Mouse (Mus musculus): ENCODE measurements around the gene Jup.
A peak's percentile ranks its signal among the peaks of the same experiment; 100 is the strongest.

Gene Jup

DNA sequence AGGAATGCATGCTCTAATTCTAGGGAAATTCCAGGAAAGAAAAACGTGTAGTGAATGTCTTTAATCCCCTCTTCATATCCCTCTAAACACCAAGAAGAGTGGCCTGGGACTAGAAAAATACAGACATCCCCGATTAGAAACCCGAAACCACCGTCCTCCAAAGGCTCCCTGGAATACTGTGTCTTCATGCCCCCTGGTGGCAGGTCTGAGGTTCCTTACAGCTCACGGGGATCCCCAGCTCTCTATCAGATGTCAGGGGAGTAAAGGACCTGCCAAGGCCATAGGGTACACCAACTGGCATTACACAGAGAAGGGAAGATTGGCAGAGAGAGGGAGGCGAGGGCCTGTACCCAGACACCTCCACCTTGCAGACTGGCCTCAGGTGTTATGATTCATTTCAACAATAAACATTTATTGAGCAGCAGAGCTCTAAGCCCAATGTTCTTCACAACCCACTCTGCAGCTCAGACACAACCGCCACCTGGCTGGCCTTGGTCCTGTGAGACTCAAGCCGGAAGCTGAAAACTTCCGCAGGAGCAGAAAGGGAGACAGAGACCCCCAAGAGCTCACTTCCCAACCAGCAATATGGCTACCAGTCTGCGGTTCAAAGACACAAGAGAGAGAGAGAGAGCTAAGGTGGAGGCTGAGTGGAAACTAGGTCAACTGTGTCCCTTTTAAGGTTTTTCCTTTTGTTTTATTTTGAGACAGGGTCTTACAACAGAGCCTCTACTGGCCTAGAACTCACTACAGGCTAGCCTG, 10.7 kb upstream of the Jup start:
- DNase-seq (ENCODE audit: low read depth, low spot score) = peak; percentile 84

DNA sequence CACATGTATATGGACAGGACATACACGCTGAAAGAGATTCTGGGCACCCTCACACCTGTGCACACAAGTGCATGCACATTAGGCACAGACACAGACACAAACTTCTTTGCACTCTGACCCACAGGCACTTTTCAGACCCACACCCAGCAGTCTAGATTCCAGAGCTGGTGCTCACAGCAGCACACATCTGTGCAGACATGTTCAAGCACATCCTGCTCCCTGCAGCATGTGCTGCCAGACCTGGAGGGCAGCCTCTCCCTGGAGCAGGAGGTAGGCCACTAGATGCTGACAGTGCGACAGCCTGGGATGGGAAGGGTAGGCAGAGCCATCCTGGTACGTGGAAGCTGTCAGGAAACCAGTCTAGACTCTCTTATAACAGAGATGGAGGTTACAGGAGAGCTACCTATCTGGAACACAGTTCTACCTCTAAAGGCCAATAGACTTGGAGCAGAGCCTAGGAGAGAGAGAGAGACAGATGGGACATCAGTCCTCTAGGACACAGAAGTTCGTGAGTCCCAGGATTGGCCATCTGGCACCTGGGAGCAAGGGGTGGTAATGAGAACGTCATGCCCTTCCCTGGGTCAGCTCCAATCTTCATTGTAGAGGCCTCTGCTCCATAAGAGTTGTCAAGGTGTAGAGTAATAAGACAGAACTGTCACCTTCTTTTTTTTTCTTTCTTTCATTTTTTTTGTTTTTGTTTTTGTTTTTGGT, 9.6 kb upstream of the Jup start:
- DNase-seq (ENCODE audit: low read depth, low spot score) = no peak

DNA sequence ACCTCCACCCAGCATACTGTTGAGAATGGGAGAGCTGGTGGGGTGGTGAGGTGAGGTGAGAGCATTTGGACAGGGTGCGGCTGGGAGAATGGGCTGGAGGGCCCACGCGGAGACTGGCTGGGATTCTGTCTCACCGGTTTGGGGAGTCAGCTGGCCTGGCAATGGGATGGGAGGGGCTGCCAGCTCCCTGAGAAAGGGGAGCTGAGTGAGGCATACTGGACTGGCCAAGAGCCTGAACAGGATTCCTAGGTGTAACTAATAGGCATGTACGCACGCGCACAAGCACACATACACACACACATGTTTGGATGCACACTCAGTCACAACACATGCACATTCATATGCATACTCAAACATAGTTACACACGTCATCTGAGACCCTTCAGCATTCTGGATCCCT, 8.7 kb upstream of the Jup start:
- no peak for DNase-seq (ENCODE audit: low read depth, low spot score)

DNA sequence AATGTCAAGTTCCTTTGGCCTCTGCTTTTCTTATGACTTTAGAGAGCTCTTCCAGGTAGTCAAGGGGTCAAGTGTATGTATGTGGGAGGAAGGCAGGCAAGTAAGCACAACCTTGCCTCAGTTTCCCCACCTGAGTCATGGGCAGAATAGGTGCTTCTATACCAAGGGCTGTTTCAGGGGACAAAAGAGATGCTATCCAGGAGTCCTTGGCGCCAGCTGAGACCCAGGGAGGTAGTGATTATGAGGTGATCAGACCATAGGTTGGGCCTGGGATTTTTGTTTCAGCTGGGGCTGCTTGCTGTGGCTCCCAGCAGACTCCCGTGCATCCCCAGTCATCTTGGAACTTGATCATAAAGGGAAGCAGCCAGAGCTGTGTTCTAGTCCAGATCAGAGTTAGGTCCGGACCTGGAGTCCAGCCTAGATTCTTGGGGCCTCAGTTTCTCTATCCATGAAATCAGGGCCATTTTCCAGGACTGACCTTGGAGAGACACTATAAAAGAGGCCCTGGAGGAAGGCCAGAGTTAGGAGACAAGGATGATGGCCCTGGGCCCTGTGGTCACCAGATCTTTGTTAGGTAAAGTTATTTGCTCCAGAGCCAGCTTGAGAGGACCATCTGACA, 7.0 kb upstream of the Jup start:
- DNase-seq (ENCODE audit: low read depth, low spot score) = no peak

DNA sequence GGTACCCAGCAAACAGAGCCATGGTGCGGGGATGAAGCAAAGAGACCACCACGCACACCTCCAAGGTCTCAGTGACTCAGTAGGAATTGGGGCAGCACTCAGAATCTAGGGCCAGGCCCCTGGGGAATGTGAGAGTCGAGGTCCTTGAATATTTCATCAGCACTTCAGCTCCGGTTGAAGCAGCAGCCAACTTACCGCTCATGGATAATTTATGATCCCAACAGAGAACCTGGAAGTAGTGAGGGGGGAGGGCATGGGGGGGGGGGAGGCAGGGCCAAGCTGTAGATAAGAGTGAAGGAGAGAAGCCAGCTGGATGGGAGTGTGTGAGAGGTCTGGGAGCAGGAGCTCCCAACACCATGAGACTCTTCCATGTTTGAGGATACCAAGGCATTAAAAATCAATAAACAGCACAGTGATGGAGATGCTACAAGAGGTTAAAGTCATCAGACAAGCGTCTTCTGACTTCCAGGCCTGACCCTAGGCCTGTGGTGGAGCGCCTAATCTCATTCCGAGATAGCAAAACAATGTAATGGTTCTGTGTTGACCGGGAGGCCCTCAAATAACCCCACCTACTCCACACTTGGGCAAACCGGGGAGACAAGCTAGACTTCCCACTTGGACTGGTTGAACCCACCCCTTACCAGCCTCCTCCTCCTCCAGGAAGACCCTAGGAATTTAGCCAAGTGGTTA, 6.0 kb upstream of the Jup start:
- no peak for DNase-seq (ENCODE audit: low read depth, low spot score)

DNA sequence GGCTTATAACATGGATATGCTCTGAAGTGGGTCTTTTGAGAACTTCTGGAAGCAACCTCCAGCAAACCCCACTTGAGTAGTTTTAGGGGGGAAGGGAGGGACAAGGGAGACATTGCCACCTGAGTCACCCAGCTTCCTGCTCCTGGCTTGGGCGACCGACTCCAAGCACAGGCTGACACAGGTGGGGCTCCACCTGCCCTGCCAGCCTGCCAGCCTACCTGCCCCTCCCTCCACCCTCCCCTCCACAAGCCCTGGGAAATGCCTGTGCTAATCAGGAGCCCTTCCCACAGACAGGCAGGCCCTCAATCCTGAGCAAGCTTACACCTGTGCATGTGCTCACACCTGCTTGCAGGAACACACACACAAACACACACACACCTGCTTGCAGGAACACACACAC, 5.1 kb upstream of the Jup start:
- no peak for DNase-seq (ENCODE audit: low read depth, low spot score)

DNA sequence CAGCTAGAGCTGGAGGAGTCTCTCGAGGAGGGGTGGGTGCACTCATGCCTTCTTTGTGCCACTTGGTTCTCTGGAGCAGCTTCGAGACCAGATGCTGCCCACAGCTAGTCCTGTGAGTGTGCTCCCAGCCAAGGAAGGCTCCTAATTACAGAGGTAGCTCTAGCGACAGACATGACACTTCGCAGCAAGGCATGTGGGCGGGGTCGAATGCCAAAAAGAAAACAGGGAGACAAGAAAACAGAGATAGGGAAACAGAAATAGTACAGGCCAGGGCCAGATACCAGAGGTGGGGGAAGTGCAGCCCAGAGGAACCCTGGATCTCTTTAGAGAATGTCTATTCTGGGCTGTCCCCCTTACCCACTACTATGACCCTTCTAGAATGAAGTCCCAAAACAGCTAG, 4.7 kb upstream of the Jup start:
- DNase-seq (ENCODE audit: low read depth, low spot score) = no peak

DNA sequence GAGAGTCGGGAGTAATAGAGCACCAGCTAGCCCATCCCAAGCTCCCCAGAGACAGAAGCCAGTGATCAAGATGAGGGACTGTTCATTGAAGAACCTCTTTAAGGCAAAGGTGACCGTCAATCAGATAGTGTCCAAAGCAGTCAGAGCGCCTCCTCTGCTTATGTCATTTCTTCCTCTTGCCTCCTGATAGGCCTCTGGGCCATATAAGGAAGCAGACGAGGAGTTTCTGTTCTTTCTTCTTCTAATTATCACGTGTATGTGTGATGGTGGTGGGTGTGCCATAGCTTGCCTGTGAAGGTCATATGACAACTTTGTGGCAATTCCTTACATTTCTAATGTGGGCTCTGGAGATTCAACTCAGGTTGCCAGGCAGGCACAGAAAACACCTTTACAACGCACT, 3.3 kb upstream of the Jup start:
- no peak for DNase-seq (ENCODE audit: low read depth, low spot score)

DNA sequence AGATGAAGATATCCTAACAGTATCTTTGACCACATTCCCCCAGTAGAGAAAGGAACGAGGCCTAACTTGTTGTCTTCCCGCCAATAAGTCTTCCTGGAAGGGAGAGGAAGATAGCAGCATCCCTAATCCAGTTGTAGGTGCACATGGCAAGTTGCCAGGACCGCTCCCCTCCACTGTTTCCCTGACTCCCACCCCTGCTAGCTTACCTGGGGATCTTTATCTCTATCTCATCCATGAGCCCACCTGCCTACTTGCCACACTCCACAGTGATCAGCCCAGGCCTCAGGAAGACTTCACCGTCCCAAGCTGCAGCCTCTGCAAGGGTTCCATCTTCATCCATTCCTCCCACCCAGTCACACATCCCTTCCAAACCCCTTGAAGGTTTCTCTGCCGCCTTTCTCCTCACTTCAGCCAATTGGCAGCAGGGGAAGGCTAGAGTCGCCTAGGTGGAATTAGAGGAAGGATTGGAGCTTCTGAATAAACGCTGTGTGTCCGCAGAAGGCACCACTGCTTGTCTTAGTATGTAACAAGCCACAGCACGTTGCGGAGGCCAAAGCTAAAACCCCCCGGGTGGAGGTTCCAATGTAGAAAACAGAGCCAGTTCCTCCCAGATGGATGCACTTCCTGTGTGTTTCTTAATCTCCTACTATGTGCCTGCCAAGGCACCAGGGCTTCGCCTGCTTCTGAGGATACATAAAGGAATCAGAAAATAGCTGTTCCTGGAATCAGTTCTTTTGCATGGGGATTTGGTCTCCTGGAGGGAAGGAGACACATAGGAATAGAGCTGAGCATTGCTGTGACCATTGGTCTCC, 2.4 kb upstream of the Jup start:
- DNase-seq (ENCODE audit: low read depth, low spot score) = no peak

DNA sequence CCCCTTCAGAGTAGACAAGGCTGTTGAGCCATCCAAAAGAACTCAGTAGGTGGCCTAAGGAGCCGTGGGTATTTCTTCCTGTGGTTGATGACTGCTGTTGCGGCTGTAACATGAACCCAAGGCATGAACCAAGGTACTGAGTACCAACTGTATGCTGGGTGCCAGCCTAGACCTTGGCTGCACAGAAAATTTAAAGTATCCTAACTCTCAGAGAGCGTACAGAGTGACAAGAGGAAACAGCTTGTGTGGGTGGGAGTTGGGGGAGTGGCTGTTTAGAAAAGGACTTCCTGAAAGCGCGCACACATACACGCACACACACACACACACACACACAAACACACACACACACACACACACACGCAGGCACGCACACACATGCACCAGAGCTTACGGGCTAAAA, 1.8 kb upstream of the Jup start:
- DNase-seq (ENCODE audit: low read depth, low spot score) = peak; percentile 48

DNA sequence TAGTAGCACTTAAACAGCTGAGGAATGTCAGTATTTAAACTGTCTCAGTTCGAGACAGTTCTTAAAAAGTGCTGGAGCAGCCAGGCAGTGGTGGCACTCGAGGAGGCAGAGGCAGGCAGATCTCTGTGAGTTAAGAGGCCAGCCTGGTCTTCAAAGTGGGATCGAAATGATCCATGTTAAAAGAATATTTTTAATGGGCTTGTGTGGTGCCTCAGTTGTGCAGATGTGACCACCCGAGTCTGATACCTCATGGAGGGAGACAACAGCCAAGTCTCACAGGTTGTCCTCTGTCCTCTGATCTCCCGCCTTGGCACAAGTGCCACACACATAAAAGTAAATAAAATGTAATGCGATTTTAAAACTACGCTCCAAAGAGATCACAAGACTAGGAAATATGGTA, 954 bp upstream of the Jup start:
- no peak for DNase-seq (ENCODE audit: low read depth, low spot score)

DNA sequence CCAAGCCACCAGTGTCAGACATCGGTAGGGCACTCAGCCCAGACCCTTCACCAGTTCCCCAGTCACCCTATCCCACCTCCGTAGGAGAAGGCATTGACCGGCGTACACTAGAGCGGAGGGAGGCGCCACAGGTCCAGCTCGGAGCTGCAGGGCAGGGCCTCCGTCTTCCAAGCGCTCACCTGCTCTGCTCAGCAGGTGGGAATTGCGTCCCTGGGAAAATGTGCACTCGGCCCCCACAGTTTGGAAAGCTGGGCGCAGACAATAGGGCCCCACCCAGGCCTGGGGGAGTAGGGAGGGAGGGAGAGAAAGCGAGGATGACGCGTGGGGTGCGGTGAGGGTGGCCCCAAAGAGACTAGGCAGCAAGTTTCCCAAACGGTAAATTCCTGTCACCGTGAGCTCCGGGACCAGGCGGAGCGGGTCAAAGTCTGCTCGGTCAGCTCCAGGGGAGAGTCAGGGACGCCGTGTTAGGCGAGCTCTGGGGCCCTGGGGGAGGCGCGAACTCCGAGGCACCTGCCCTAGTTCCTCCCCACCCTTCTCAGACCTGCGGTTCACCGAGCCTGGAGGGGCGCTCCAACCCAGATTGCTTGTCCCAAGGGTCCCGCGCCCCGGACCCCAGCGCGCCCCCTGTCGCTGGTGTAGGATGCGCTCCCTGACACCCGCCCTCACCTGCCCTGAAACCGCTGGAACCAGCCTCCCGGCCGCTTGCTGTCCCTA, 520 bp downstream of the Jup start:
- DNase-seq (ENCODE audit: low read depth, low spot score) = peak; percentile 76

DNA sequence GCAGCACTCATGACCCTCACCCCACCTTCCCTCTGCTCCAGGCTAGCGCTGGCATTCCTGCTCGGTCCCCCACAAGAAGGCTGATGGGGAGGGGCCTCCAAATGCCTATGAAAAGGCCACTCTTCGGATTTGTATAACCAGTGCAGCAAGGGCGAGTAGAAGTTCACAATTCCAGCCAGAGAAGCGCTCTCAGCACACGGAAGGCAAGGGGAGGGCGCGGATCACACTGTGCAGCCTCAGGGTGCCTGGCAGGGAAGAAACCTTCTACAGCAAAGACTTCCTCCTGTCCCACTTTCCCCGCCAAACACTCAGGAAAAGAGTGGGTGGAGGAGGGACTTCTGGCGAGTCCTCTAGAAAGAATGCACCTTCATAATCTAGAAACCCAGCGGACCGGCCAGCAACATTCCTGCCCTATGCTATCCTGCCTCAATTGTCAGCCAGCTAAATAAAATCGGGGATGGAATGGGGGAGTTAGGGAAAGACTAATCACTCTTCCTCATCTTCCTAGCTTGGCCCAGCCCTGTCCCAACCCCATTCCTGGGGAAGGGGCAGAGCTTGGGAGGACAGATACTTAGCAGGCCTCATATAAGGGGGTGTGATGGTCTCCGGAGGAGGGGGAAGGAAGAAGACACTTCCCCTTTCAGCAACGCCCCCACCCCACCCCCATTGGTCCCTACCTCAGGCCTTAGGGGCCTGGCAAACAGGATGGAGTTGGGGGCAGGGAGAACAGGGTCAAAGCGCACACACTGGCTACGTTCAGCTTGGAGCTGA, 1.5 kb downstream of the Jup start:
- peak; percentile 95 for DNase-seq (ENCODE audit: low read depth, low spot score)

DNA sequence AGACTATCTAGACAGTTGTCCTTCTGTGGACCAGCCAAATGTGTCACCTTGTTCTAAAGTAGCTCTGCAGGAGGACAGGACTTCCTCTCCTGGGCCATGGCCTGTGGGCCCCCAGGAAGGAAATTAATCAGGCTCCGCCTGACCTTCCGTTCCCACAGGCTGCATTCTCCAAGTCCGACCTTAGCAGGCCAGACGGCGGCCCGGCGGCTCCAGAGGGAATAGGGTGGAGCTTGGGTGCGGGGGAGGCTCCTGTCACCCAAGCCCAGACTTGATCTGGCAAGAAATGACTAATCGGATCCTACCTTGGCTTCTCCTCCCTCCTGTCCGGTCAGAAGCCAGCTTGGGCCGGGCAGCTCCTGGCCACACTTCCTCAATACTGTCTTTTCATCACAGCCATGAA, 2.4 kb downstream of the Jup start:
- peak; percentile 65 for DNase-seq (ENCODE audit: low read depth, low spot score)

DNA sequence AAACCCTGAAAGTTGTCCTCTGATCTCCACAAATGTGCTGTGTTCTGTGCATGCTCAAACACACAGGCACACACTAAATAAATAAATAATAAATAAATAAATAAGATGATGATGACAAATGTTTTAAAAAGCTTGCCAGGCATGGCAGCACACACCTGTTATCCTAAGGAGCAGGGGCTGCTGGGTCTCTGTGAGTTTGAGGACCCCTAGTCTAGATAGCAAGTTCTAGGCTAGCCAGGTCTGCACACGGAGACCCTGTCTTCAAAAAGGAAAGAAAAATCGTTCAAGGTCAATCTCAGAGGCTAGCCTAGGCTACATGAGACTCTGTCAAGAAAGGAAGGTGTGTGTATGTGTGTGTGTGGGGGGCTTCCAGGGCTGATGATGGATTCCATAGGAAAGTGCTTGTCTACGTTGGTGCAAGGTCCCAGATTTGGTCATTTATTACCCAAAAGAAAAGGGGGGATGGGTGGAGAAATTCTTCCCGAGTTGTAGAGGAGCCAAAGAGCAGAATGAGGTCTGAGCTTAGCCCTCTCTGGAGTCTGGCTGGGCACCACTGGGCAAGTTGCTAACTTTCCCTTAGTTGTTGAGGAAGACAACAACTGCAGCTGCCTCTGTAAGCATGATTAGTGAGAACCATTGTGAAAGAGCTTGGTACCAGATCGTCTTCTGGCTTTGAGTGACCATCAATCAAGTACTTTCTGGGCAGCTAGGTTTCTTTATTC, 3.0 kb downstream of the Jup start:
- DNase-seq (ENCODE audit: low read depth, low spot score) = no peak

DNA sequence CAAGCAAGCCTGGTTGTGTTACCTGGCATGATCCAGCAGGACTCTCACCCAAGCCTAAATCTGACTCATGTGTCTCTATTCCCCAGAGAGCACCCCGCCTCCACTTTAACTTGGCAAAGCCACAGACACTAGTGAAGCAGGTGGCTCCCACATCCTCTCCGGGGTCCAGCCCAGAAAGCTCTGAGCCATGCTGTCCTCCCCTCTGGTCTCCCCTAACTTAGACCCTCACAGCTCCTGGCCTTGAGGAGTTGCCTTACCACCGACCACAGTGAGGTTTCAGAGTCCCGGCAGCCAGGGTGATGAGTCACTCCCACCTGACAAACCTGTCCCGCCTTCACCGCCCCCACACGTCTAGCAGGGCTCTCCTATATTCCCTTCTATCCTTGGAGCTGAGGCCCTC, 3.8 kb downstream of the Jup start:
- no peak for DNase-seq (ENCODE audit: low read depth, low spot score)

DNA sequence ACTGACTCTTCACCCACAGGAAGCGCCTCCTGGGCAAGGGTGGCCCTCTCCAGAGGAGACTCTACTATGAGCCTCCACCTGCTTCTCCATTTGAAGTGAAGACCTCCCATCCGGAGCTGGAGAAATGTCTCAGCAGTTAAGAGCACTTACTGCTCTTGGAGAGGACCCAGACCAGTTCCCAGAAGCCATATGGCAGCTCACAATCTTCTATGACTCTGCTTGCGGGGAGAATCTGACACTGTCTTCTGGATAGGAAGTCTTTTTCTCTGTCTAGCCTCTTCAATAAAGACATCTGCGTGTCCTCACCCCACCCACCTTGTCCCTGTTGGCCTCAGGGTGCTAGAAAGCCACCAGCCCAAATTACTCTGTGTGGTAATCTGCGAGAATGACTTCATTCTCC, 4.6 kb downstream of the Jup start:
- no peak for DNase-seq (ENCODE audit: low read depth, low spot score)

DNA sequence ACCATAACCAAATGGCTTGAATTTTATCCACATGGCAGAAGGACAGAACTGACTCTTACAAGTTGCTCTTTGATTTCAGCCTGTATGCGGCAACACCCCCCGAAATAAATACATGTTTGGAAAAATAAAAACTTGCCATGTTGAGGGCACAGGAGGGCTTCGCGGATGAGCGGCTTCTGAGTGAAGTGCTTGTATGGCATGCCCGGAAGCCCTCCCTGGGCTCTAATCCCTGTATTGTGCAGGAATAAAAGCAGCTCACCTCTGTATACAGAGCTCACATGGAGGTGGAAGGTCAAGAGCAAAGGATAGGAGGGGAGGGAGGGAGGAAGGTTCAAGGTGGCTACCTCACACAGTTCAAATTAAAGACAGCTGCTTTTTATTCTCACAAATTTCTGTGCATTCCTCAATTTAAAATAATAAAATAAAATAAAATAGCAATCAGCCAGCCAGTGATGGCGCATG, 5.6 kb downstream of the Jup start:
- DNase-seq (ENCODE audit: low read depth, low spot score) = peak; percentile 84

Measured in R1 (cell line).